14 mouse cellular contexts compared by ENCODE assay signal in genomic region chr12:117214272-117214671, GRCm38 (mm10).
A peak's percentile ranks its signal among the peaks of the same experiment; 100 is the strongest.
DNase-seq lines count a peak whose midpoint lies in the region; ATAC-seq and TF ChIP-seq lines count a peak whose summit lies in the region.
"Had no signal": no experiment of that assay in that cellular context is flagged by ENCODE, and none has a peak within 500 bp of the region (broad histone marks: within the 10 kb centered on the region; RNA-seq: fewer than 3 reads in every experiment).

No protein-coding gene starts in this region.

- H3K27me3 ChIP-seq in forebrain, postnatal 0 days (ENCODE audit: insufficient read depth, low read length): no peaks in the 10 kb centered on the region
- H3K27me3 ChIP-seq in forebrain, embryonic 10.5 days (ENCODE audit: poor library complexity, severe bottlenecking): no peaks in the 10 kb centered on the region
- H3K27me3 ChIP-seq in lung, embryonic 15.5 days: no peaks in the 10 kb centered on the region
- H3K27me3 ChIP-seq in heart, embryonic 12.5 days (replicated peaks): no peaks in the 10 kb centered on the region

- no peak overlapping the region for H3K9ac ChIP-seq in forebrain, postnatal 0 days
- H3K9ac ChIP-seq in lung, embryonic 15.5 days: no peak overlapping the region
- no peak overlapping the region for H3K9ac ChIP-seq in heart, embryonic 12.5 days

- DNase-seq in forebrain, postnatal 0 days: no peak
- DNase-seq in forebrain, embryonic 10.5 days (ENCODE audit: extremely low spot score, low spot score): no peak
- no peak for DNase-seq in lung, postnatal 14 days
- DNase-seq in frontal cortex, postnatal 36 days (ENCODE audit: low spot score in 2 of 2): peak; percentile 66 to 83
- DNase-seq in right cerebral cortex, postnatal 25 days: peak; percentile 72
- no peak for DNase-seq in heart, postnatal 25 days (ENCODE audit: low spot score)
- DNase-seq: gastrocnemius, postnatal 14 days; thymus, adult 2 months had no signal

- no peak overlapping the region for H3K4me2 ChIP-seq in forebrain, postnatal 0 days (ENCODE audit: low read depth)
- no peak overlapping the region for H3K4me2 ChIP-seq in lung, embryonic 15.5 days
- no peak overlapping the region for H3K4me2 ChIP-seq in heart, embryonic 12.5 days
- H3K4me2 ChIP-seq: heart, embryonic 11.5 days; liver, embryonic 11.5 days had no signal

- no peaks in the 10 kb centered on the region for H3K4me1 ChIP-seq in forebrain, postnatal 0 days (ENCODE audit: insufficient read depth)
- H3K4me1 ChIP-seq in forebrain, embryonic 10.5 days: no peaks in the 10 kb centered on the region
- 0 out of 2 replicates have a peak, but pooled peaks cover 3% of the 10 kb centered on the region for H3K4me1 ChIP-seq in lung, embryonic 15.5 days
- H3K4me1 ChIP-seq in heart, embryonic 12.5 days (replicated peaks): no peaks in the 10 kb centered on the region

- H3K27ac ChIP-seq in forebrain, postnatal 0 days (ENCODE audit: low read depth, low read length): no peak overlapping the region; the same call in 1 of the 2 replicates
- H3K27ac ChIP-seq in forebrain, embryonic 10.5 days: no peak overlapping the region
- no peak overlapping the region for H3K27ac ChIP-seq in lung, embryonic 15.5 days
- no peak overlapping the region for H3K27ac ChIP-seq in heart, embryonic 12.5 days (ENCODE audit: poor library complexity, severe bottlenecking)
- H3K27ac ChIP-seq: macrophage had no signal

- no peaks in the 10 kb centered on the region for H3K9me3 ChIP-seq in forebrain, postnatal 0 days (ENCODE audit: low read length)
- H3K9me3 ChIP-seq in forebrain, embryonic 10.5 days: no peaks in the 10 kb centered on the region
- H3K9me3 ChIP-seq in lung, embryonic 15.5 days: no peaks in the 10 kb centered on the region
- no peaks in the 10 kb centered on the region for H3K9me3 ChIP-seq in heart, embryonic 12.5 days (replicated peaks)

- H3K4me3 ChIP-seq in forebrain, postnatal 0 days (ENCODE audit: low read depth, low read length): no peak overlapping the region
- no peak overlapping the region for H3K4me3 ChIP-seq in forebrain, embryonic 10.5 days
- no peak overlapping the region for H3K4me3 ChIP-seq in lung, embryonic 15.5 days
- no peak overlapping the region for H3K4me3 ChIP-seq in heart, embryonic 12.5 days

- 57% methylated on average over 4 of the region's 4 CpGs for WGBS in forebrain, postnatal 0 days
- WGBS in forebrain, embryonic 10.5 days: 88% methylated on average over 4 of the region's 4 CpGs
- 35% methylated on average over 4 of the region's 4 CpGs for WGBS in lung, embryonic 15.5 days
- WGBS in heart, embryonic 12.5 days: 64% methylated on average over 4 of the region's 4 CpGs

- TF ChIP-seq CTCF in forebrain, postnatal 0 days (IDR thresholded peaks at IDR 0.05; ENCODE audit: low read depth): no peak

- peak; percentile 20; the same call in 1 of the 2 replicates for ATAC-seq in forebrain, postnatal 0 days
- ATAC-seq in lung, embryonic 15.5 days (ENCODE audit: borderline replicate concordance, extremely low read depth, low FRiP score, low TSS enrichment): peak; percentile 81; the same call in 1 of the 2 replicates
- no peak for ATAC-seq in heart, embryonic 12.5 days (ENCODE audit: insufficient number of reproducible peaks, low FRiP score)
- ATAC-seq: inflammation-experienced regulatory T-cells, adult 6 months had no signal

- intact Hi-C loops in heart, postnatal 25 days (cut with DNase I): no loop called here

- H3K36me3 ChIP-seq in forebrain, postnatal 0 days (ENCODE audit: insufficient read depth): 0 out of 2 replicates have a peak, but pooled peaks cover 19% of the 10 kb centered on the region
- peaks cover 96% of the 10 kb centered on the region for H3K36me3 ChIP-seq in forebrain, embryonic 10.5 days (replicated peaks)
- no peaks in the 10 kb centered on the region for H3K36me3 ChIP-seq in lung, embryonic 15.5 days
- H3K36me3 ChIP-seq in heart, embryonic 12.5 days: no peaks in the 10 kb centered on the region

Comparison
In these comparisons a context has a peak if more than half of its experiments do, and no peak if none do; other contexts are left out.
1. DNase-seq: peak in frontal cortex, postnatal 36 days (2 of 2) and right cerebral cortex, postnatal 25 days (single experiment); none in forebrain, postnatal 0 days (single experiment), forebrain, embryonic 10.5 days (single experiment), lung, postnatal 14 days (single experiment) and heart, postnatal 25 days (single experiment).